Mouse (Mus musculus) gastrocnemius, adult 8-10 months (tissue): ENCODE results near the gene Ccdc158. TPM values are rescaled to one million over a fixed set of nuclear protein-coding genes. Genes with fewer than 3 reads are reported as not detected.

Experiments used
- DNase-seq, 2 experiments: peaks; one replicate each; pipeline ENCODE4 v3.0.0; 2022; ENCODE audit warnings: low spot score in 2 of 2
- total RNA-seq, 4 experiments: library from RNA; stranded (reverse); gene quantifications; 2 replicates each; pipeline ENCODE4 v1.2.4; 2022

The Ccdc158 gene
- total RNA-seq: 1 to 10 TPM in 2 of 4 experiments, under 1 TPM in 2; 0.43 to 1.4 (median 0.86) TPM

- peak; percentile 23 to 58 for DNase-seq
Observed at GRCm38 (mm10) chr5:92674859-92675573, at the start of gene Ccdc158. TSS of gene Ccdc158 (minus strand) at chr5:92675271.

GRCm38 (mm10) chr5:92721610-92722009 is 46.5 kb upstream of the Ccdc158 start:
- DNase-seq: no peak

DNA sequence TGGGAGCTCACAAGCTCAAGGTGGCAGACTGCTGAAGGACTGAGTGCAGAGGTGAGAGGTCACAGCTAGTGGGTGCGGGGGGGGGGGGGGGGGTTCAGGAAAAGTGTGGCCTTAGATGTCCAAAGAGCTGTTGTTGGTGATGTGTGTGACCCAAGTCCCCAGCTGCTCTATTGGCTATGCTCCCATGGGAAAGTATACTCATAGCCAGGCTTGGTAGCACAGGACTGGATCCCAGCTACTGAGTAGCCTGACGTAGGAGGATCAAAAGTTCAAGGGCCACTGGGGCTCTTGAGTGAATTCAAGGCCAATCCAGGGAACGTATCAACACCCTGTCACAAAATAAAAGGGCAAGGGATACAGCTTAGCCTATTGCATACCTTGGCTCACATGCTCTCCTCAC is 43.8 kb upstream of the Ccdc158 start:
- DNase-seq: no peak

- no peak for DNase-seq
Observed at GRCm38 (mm10) chr5:92717666-92718360, 42.7 kb upstream of the Ccdc158 start.

DNA sequence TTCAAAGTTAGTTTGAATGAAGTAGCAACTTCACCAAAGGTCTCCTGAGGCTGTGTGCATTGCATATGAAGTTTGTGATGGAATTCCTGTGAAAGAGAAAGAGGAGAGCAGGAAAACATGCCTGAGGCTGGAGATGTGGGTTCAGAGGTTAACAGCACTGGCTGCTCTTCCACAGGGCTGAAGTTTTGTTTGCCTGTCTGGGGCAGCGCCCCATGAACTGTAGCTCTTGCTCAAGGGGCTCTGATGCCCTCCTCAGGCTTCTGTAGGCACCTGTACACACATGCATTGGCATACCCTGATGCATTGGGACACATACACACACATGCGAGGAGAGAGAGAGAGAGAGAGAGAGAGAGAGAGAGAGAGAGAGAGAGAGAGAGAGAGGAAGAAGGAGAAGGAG is 40.8 kb upstream of the Ccdc158 start:
- DNase-seq: no peak

DNA sequence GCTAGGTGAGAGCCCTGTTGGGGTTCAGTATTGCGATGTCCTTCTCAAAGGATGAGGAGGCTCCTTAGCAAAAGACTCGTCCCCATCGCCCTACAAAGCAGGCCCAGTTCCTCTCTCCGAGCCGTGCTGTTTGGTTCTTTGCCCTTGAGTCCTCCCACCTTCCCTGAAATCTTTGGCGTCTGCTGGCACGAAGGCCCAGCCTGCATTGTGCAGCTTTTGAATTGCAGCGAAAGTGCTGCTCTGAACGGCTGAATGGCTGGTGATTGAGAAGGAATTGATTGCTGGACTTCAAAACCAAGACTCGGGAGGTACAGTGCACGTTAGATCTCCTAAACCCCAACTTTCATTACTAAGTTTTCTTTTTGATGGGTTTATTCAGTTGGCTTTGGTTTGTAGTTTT is 40.2 kb upstream of the Ccdc158 start:
- DNase-seq: no peak

GRCm38 (mm10) chr5:92714886-92715285 is 39.8 kb upstream of the Ccdc158 start:
- DNase-seq: no peak

- DNase-seq: no peak
Observed at GRCm38 (mm10) chr5:92712621-92713395, 37.7 kb upstream of the Ccdc158 start.

GRCm38 (mm10) chr5:92711666-92712290 is 36.7 kb upstream of the Ccdc158 start:
- DNase-seq: no peak

DNA sequence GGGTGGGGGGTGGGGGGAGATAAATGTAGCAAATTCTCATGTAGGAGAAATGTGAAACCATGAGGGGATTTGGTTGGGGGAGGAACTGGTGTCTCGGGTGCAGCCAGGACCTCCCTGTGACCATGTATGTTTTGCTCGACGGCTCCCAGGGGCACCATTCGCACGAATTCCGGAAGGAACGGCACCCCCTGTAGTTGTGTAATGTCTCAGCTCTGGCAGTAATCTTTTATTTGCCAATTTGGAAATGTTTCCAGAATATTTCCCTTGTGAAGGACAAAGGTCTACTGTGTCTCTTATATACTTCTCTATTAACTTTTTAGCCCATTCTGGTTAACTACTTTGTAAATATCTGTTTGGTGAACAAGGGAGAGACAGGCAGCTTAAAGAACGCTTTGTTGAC is 35.7 kb upstream of the Ccdc158 start:
- DNase-seq: no peak

DNA sequence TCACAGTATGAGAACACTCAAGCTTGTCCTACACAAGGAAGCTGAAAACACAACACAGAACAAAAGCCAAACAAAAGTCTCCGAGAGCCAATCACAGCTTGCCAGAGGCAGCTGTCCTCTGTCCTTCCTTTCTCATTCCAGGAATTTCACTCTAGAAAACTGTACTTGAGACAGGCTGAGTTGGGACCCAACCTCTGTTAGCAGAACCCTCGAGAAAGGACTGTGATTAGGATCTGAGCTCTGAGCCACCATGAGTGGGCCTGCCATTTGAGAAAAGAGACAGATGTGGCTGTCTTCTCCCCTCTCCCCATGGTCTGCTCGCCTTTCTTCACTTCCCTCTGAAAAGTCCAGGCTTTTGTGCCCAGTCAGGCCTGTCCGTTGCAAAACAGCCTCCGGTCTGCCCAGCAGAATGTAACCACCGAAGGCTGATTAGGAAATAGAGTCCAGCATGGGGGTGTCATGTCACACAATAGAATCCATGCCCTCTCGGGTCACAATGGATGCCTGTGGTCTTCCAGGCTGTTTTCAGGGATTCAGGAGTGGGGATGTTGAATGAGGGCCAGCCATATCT is 32.9 kb upstream of the Ccdc158 start:
- DNase-seq: no peak

DNA sequence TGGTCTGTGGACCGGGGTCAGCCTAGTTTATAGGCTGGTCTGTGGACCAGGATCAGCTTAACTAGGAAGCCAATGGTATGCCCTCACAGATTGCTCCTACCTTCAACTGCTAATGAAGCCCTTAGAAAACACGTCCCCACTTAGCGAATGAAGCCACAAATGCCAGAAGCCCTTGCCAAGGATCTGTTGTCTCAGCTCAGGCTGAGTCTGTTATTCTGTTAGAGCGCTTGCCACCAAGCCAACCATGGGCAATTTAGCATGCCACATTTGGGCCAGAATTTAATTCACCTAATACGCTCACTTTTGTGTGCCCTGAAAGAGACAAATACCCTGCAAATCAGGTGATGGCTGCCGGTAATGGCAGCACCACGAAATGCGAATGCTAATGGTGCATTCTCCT is 28.6 kb upstream of the Ccdc158 start:
- no peak for DNase-seq

DNA sequence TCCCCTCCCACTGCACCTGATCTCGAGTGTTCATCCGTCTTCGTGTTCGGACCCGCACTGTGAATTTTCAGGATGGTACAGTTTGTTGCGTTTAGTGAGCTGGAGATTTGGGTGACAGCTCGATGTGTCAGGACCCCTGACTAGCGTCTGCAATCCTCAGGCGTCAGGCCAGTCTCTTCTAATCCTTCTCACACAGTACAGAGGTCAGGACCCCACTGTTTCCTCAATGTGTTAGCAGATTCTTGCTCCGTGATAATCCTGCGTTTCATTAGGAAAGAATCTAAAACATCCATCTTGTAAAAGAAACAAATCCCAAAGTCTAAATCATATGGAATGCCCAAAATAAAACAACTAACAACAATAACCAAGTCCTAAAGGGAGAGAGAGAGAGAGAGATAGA is 26.7 kb upstream of the Ccdc158 start:
- no peak for DNase-seq

GRCm38 (mm10) chr5:92698837-92699529 is 23.9 kb upstream of the Ccdc158 start:
- no peak for DNase-seq

- DNase-seq: no peak
Observed at GRCm38 (mm10) chr5:92698131-92698836, 23.2 kb upstream of the Ccdc158 start.

DNA sequence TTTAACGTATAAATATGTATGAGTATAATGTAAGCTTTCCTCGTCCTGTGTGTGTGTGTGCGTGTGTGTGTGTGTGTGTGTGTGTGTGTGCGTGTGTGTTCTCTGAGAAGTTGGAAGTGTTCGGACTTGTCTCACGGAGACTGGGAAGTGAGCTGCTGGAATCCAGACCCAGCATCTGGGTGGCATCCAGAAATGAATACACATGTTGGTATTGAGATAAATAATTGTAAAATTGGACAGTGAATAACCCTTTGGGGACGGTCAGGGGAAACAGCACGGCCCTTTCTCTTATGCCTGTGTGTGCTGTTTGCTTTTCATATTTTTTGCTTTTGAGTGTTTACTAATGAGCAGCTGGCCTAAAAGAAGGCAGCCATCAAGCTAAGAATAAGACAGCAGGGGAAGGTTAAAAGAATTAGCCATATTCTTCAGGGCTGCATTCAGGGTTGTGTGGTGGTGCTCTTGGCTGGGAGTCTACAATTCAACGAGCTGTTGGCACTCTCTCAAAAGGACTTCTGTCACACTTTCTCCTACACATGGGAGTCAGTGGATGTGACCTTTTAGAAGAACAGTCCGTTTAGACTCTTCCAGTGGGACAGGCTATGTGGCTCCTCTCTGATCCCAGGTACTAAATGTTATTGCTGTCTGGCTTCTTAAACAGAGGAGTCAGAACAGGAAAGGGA is 19.4 kb upstream of the Ccdc158 start:
- DNase-seq: no peak

DNA sequence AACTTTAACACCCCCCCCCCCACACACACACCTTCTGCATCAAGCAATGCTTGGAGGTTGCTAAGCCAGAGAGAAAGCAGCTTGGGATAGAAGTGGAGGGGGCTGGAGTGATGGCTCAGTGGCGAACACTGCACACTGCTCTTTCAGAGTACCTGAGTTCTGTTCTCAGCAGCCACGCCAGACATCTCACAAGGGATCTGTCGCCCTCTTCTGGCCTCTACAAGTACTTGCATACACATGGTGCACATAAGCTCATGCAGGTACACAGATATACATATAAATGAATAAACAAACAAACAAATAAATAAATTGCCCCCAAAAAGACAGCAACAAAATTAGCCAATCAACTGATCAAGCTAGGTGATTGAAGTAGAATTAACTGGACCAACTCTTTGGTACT is 18.7 kb upstream of the Ccdc158 start:
- DNase-seq: no peak

- DNase-seq: no peak
Observed at GRCm38 (mm10) chr5:92692206-92693007, 17.3 kb upstream of the Ccdc158 start.

DNA sequence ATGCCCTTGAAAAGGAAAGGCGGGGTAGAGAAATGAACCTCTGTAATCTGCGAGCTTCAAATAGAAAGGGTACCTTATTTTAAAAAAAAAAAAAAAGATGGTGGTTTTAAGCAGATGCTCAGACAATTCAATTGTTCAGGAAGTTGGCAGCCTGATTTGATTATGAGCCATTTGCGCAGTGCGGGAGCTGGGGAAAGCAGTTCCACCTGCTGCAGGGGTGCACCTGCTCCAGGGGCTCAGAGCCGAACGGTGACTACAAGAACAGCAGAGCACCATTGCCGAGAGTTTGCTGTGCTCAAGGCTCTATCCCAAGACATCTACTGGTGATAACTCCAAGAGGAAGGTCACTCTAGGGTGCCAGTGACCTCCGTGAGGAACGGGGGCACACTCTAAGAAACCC is 13.5 kb upstream of the Ccdc158 start:
- DNase-seq: no peak
